8 mouse cellular contexts compared by ENCODE assay signal in genomic region chr16:38549479-38550396, GRCm38 (mm10). TPM values are rescaled to one million over a fixed set of nuclear protein-coding genes. Genes with fewer than 3 reads are reported as not detected.
DNase-seq lines count a peak whose midpoint lies in the region; ATAC-seq lines count a peak whose summit lies in the region.

Gene Poglut1, minus strand, starts transcription at chr16:38550258.

- peak within 1 kb of the TSS; percentile 33; the same call in 1 of the 2 replicates for H3K27ac ChIP-seq in intestine, embryonic 14.5 days (ENCODE audit: low read depth)

- H3K36me3 ChIP-seq in intestine, embryonic 14.5 days (ENCODE audit: control insufficient read depth, insufficient read depth, low read length), result peaks cover 21% of the 10 kb centered on the region; the same call in 1 of the 2 replicates

- WGBS in intestine, embryonic 14.5 days, result 3% methylated on average over 54 of the region's 54 CpGs

- H3K27me3 ChIP-seq in intestine, embryonic 14.5 days (replicated peaks; ENCODE audit: control insufficient read depth, insufficient read depth, low read length), result 0 out of 2 replicates have a peak, but pooled peaks cover 4% of the 10 kb centered on the region

- no peaks in the 10 kb centered on the region for H3K9me3 ChIP-seq in intestine, embryonic 14.5 days (ENCODE audit: control insufficient read depth, low read length)

- H3K4me3 ChIP-seq in intestine, embryonic 14.5 days (ENCODE audit: low read depth, low read length), result peak within 1 kb of the TSS; percentile 81

- intact Hi-C loops in left cerebral cortex, postnatal 14 days (cut with DNase I), result no loop called here

- H3K4me2 ChIP-seq in intestine, embryonic 14.5 days (ENCODE audit: low read length), result peak within 1 kb of the TSS; percentile 60

- H3K4me1 ChIP-seq in intestine, embryonic 14.5 days (replicated peaks; ENCODE audit: control insufficient read depth, insufficient read depth, low read length), result peaks cover 11% of the 10 kb centered on the region

- peak within 1 kb of the TSS; percentile 81 for H3K9ac ChIP-seq in intestine, embryonic 14.5 days (ENCODE audit: low read length)

- peak; percentile 93 for ATAC-seq in intestine, embryonic 14.5 days (replicated peaks; ENCODE audit: low FRiP score, low TSS enrichment, low read depth)
- ATAC-seq in megakaryocyte-erythroid progenitor cell, adult 5-6 weeks (replicated peaks; ENCODE audit: low FRiP score, low TSS enrichment, poor library complexity, severe bottlenecking), result peak; percentile 93

- peak; percentile 83 to 92 for DNase-seq in adrenal gland, adult (ENCODE audit: inconsistent age in 2 of 2, low spot score in 1 of 2)
- peak; percentile 85 for DNase-seq in embryo, embryonic 10.5 days (ENCODE audit: low spot score)
- DNase-seq in gastrocnemius, postnatal 25 days, result peak; percentile 71
- DNase-seq in intestine, embryonic 14.5 days (ENCODE audit: low spot score), result peak; percentile 87
- peak; percentile 75 to 84 for DNase-seq in left cerebral cortex, postnatal 14 days (ENCODE audit: low spot score in 2 of 2)
- DNase-seq in right cerebral cortex, postnatal 25 days, result peak; percentile 88
- DNase-seq in yolk sac, embryonic 10.5 days (ENCODE audit: low spot score), result peak; percentile 74

RNA-seq across cellular contexts. Expression of gene Poglut1, which starts in this region (rescaled TPM):
- total RNA-seq in gastrocnemius, postnatal 25 days (2021), result 1 to 10 TPM; 6.2 to 8.1 TPM
- 43.7 and 52.3 TPM in 2 replicates for polyA plus RNA-seq in intestine, embryonic 14.5 days (2014; fragmentation: Nextera tagmentation; extraction: Ambion mirVana)
- 10 to 100 TPM; 37.1 to 43.1 TPM for total RNA-seq in left cerebral cortex, postnatal 14 days (2021)
- total RNA-seq in megakaryocyte-erythroid progenitor cell, adult 5-6 weeks (2014; fragmentation: Nextera tagmentation), result 22.2 and 32.6 TPM in 2 replicates
- 21.9 and 23.2 TPM in 2 replicates for total RNA-seq in megakaryocyte-erythroid progenitor cell, adult 5-6 weeks (2017)

Comparison
In these comparisons a context has a peak if more than half of its experiments do, and no peak if none do; other contexts are left out.
1. Peak in every context shown above with its lines: DNase-seq, ATAC-seq, H3K4me3 ChIP-seq and H3K27ac ChIP-seq.